Mouse (Mus musculus) MEL (cell line): ENCODE measurements at regions not wholly inside any gene's neighbourhood (a gene's known extent, or its start where the extent isn't known, plus 50 kb on each side); places are given as distances from the start of the nearest gene placed in this dataset.

ENCODE experiments used
- CTCF ChIP-seq, 3 experiments: IDR thresholded peaks in 2 of 3; conservative IDR thresholded peaks in 1 of 3; 2 replicates each; pipeline ENCODE4 v1.5.1; 2011 to 2012; ENCODE audit warnings: low read length in 3 of 3, low read depth in 2 of 3, mild to moderate bottlenecking in 2 of 3, improper control_type of control experiment in 1 of 3, inconsistent platforms in 1 of 3, mixed read lengths in 1 of 3, moderate library complexity in 1 of 3; ENCODE audit not compliant: control insufficient read depth in 1 of 3, insufficient read depth in 1 of 3, poor library complexity in 1 of 3, severe bottlenecking in 1 of 3
- MAX ChIP-seq: IDR thresholded peaks from 2 replicates; pipeline ENCODE4 v1.6.1; 2011; ENCODE audit warnings: low read length, improper control_type of control experiment
- NRF1 ChIP-seq: IDR thresholded peaks from 2 replicates; pipeline ENCODE4 v1.6.1; 2014; ENCODE audit warnings: low read depth, mild to moderate bottlenecking, inconsistent platforms, low read length, improper control_type of control experiment, moderate library complexity; ENCODE audit not compliant: poor library complexity, insufficient read depth, severe bottlenecking
- POLR2A ChIP-seq, 2 experiments: IDR thresholded peaks; 2 replicates each; pipeline ENCODE4 v1.6.1; 2011 to 2012; ENCODE audit warnings: low read length in 2 of 2, mild to moderate bottlenecking in 2 of 2, control low read depth in 1 of 2, improper control_type of control experiment in 1 of 2, low read depth in 1 of 2, moderate library complexity in 1 of 2; ENCODE audit not compliant: control insufficient read depth in 1 of 2, insufficient read depth in 1 of 2, poor library complexity in 1 of 2
- POLR2AphosphoS2 ChIP-seq: IDR thresholded peaks from 2 replicates; pipeline ENCODE4 v1.6.1; 2011; ENCODE audit warnings: low read length, improper control_type of control experiment
- SMC3 ChIP-seq: IDR thresholded peaks from 2 replicates; pipeline ENCODE4 v1.6.1; 2011; ENCODE audit warnings: low read depth, low read length, improper control_type of control experiment
- ZMIZ1 ChIP-seq: IDR thresholded peaks from 2 replicates; pipeline ENCODE4 v1.6.1; 2012; ENCODE audit warnings: low read depth, mild to moderate bottlenecking, inconsistent platforms, low read length, improper control_type of control experiment, moderate library complexity

GRCm38 (mm10) chr17:83108151-83108550 lies 106.9 kb upstream of the Pkdcc start:
- no peak for TF ChIP-seq POLR2A (IDR thresholded peaks at IDR 0.05; ENCODE audit: control insufficient read depth in 1 of 2, insufficient read depth in 1 of 2, low read depth in 1 of 2, low read length in 2 of 2, poor library complexity in 1 of 2)
- TF ChIP-seq ZMIZ1 = no peak
- no peak for TF ChIP-seq NRF1
- TF ChIP-seq CTCF (IDR thresholded peaks at IDR 0.05 in 2 of 3, conservative IDR thresholded peaks at IDR 0.05 in 1 of 3; ENCODE audit: control insufficient read depth in 1 of 3, insufficient read depth in 1 of 3, low read depth in 2 of 3, low read length in 3 of 3, poor library complexity in 1 of 3, severe bottlenecking in 1 of 3) = no peak
- TF ChIP-seq POLR2AphosphoS2 = no peak
- no peak for TF ChIP-seq MAX
- no peak for TF ChIP-seq SMC3
